Mouse (Mus musculus) cortical plate, adult 2 months (tissue): ENCODE results near the gene Uba6.

Experiments
- CTCF ChIP-seq: fragments of 200-500 bp; IDR thresholded peaks from 2 replicates; pipeline ENCODE4 v1.5.1; 2011; ENCODE audit warnings: mild to moderate bottlenecking, control low read depth, low read length; ENCODE audit not compliant: insufficient read depth; ENCODE audit errors: extremely low read depth
- POLR2A ChIP-seq: fragments of 200-500 bp; IDR thresholded peaks from 2 replicates; pipeline ENCODE4 v1.6.1; 2011; ENCODE audit warnings: mild to moderate bottlenecking, low read length, control low read depth; ENCODE audit not compliant: insufficient read depth; ENCODE audit errors: extremely low read depth

DNA sequence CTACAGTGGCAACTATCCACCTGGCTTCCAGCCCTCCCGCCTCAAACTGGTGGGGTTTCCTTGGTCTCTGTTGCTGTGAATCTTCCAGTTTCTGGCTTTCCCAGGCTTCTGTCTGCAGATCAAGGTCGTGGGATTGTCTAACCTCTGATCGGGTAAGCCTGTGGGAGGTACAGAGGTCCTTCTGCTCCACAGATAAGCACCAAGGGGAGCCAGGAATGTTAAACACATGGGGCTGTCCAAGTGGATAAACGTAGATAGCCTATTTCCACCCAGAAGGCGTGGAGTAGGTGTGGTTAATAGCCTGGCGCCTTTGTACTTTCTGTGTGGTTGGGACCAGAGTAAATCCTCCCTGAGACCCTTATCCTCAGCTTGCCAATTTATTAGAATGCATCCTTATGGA, 14.8 kb upstream of the Uba6 start:
- TF ChIP-seq CTCF (no peak), POLR2A (no peak)
